Comparison of ENCODE assay signal across 8 mouse cellular contexts in the genomic region with DNA sequence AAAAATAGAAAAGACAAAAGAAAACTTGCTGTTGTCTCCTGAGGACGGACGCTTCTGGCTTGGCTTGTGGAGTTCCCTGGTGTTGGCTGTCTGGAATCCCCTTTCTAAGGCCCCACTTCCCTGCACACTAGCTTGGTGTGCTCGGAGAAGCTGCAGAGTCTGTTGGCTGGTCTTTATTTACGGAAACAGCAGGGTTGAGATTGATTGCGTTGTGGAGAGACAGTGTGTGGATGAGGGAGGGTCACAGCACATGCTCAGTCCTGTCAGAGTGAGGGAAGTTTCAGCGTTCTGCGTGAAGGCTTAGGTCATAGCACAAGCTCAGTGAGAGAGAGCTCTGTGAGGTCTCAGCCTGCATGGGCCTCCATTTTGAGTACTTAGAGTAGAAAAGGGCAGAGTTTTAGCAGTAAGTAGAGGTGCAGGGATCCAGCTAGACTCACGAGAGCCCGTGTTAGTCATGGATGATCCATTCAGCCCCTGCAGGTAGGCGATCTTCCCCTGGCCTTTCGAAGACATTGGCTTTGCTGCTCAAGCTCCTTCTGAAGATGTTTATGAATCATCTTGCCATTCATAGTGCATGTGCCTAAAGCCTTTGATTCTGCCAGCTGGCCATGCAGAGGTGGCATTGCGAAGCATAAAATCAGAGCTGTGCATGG.
DNase-seq lines count a peak whose midpoint lies in the region; ATAC-seq and TF ChIP-seq lines count a peak whose summit lies in the region.

No protein-coding gene starts in this region.

- no peaks in the 10 kb centered on the region for H3K27me3 ChIP-seq in hindbrain, embryonic 16.5 days (replicated peaks; ENCODE audit: control insufficient read depth, insufficient read depth, low read length)
- H3K27me3 ChIP-seq in lung, postnatal 0 days (replicated peaks; ENCODE audit: insufficient read depth, low read length) = no peaks in the 10 kb centered on the region
- no peaks in the 10 kb centered on the region for H3K27me3 ChIP-seq in thymus, adult 2 months (ENCODE audit: control insufficient read depth, insufficient read depth, low read length)

- peaks cover 27% of the 10 kb centered on the region for H3K4me1 ChIP-seq in hindbrain, embryonic 16.5 days (ENCODE audit: control insufficient read depth, insufficient read depth, low read depth, low read length)
- peaks cover 16% of the 10 kb centered on the region; the same call in 1 of the 2 replicates for H3K4me1 ChIP-seq in lung, postnatal 0 days (ENCODE audit: insufficient read depth, low read depth, low read length)
- peaks cover 11% of the 10 kb centered on the region for H3K4me1 ChIP-seq in thymus, adult 2 months (replicated peaks; ENCODE audit: control insufficient read depth, insufficient read depth, low read length)

- peak overlapping the region; percentile 59 for H3K9ac ChIP-seq in hindbrain, embryonic 16.5 days (ENCODE audit: low read depth, low read length)
- no peak overlapping the region; the same call in 1 of the 2 replicates for H3K9ac ChIP-seq in lung, postnatal 0 days (replicated peaks; ENCODE audit: low read depth)

- TF ChIP-seq EP300 in lung, postnatal 0 days (IDR thresholded peaks at IDR 0.05) = no peak

- TF ChIP-seq CTCF in gastrocnemius, adult 2 months (IDR thresholded peaks at IDR 0.05) = no peak
- TF ChIP-seq CTCF in lung, postnatal 0 days (IDR thresholded peaks at IDR 0.05) = no peak
- TF ChIP-seq CTCF in thymus, adult 2 months (IDR thresholded peaks at IDR 0.05; ENCODE audit: borderline replicate concordance, control insufficient read depth, extremely low read depth, insufficient read depth, low read length, poor library complexity) = no peak

- peak; percentile 39 for DNase-seq in R1 (ENCODE audit: low read depth, low spot score)
- peak; percentile 67 to 77 for DNase-seq in cerebellum, postnatal 36 days
- peak; percentile 83 for DNase-seq in gastrocnemius, adult 2 months
- DNase-seq in layer of hippocampus, postnatal 25 days (ENCODE audit: extremely low spot score in 1 of 2, low spot score in 1 of 2) = peak; percentile 30 to 47
- DNase-seq in lung, postnatal 0 days (ENCODE audit: low spot score) = peak; percentile 97
- DNase-seq in ovary, postnatal 10 days (ENCODE audit: low spot score) = peak; percentile 27
- DNase-seq in thymus, adult 2 months = peak; percentile 6

- peak; percentile 97 for ATAC-seq in hindbrain, embryonic 16.5 days
- ATAC-seq in lung, postnatal 0 days = peak; percentile 98

- TF ChIP-seq POLR2A in thymus, adult 2 months (IDR thresholded peaks at IDR 0.05; ENCODE audit: control insufficient read depth, extremely low read depth, insufficient read depth, low read length, poor library complexity) = no peak

- intact Hi-C loops in gastrocnemius, adult 2 months (cut with DNase I) = loop anchor here (5.0 to 10.0 kb wide), 2 partner anchors 109 to 417 kb away; no protein-coding TSS in a partner anchor

- H3K4me2 ChIP-seq in hindbrain, embryonic 16.5 days (ENCODE audit: low read length) = peak overlapping the region; percentile 75
- H3K4me2 ChIP-seq in lung, postnatal 0 days (replicated peaks; ENCODE audit: low read depth, low read length) = peak overlapping the region; percentile 56

- H3K27ac ChIP-seq in gastrocnemius, adult 2 months = peak overlapping the region; percentile 94
- H3K27ac ChIP-seq in hindbrain, embryonic 16.5 days (ENCODE audit: low read depth, low read length) = peak overlapping the region; percentile 78
- H3K27ac ChIP-seq in lung, postnatal 0 days (ENCODE audit: low read length) = peak overlapping the region; percentile 63
- H3K27ac ChIP-seq in thymus, adult 2 months (ENCODE audit: control insufficient read depth, insufficient read depth, low read length) = peak overlapping the region; percentile 45; the same call in 1 of the 2 replicates

- no peaks in the 10 kb centered on the region for H3K9me3 ChIP-seq in hindbrain, embryonic 16.5 days (ENCODE audit: control insufficient read depth, low read length)
- no peaks in the 10 kb centered on the region for H3K9me3 ChIP-seq in lung, postnatal 0 days (ENCODE audit: low read length)

- WGBS in hindbrain, embryonic 16.5 days = 9% methylated on average over 12 of the region's 12 CpGs
- 9% methylated on average over 12 of the region's 12 CpGs for WGBS in lung, postnatal 0 days
- 46% methylated on average over 12 of the region's 12 CpGs for WGBS in thymus, adult 2 months

- H3K4me3 ChIP-seq in gastrocnemius, adult 2 months = peak overlapping the region; percentile 77
- peak overlapping the region; percentile 44 for H3K4me3 ChIP-seq in hindbrain, embryonic 16.5 days (ENCODE audit: low read length)
- H3K4me3 ChIP-seq in lung, postnatal 0 days (ENCODE audit: low read depth, low read length) = peak overlapping the region; percentile 15; the same call in 1 of the 2 replicates
- peak overlapping the region; percentile 10; the same call in 1 of the 2 replicates for H3K4me3 ChIP-seq in thymus, adult 2 months (ENCODE audit: control insufficient read depth, insufficient read depth, low read length)

- H3K36me3 ChIP-seq in hindbrain, embryonic 16.5 days (ENCODE audit: control insufficient read depth, insufficient read depth, low read length) = no peaks in the 10 kb centered on the region
- H3K36me3 ChIP-seq in lung, postnatal 0 days (ENCODE audit: insufficient read depth, low read length) = no peaks in the 10 kb centered on the region
- no peaks in the 10 kb centered on the region for H3K36me3 ChIP-seq in thymus, adult 2 months (ENCODE audit: control insufficient read depth, insufficient read depth, low read length)

Comparison
In these comparisons a context has a peak if more than half of its experiments do, and no peak if none do; other contexts are left out.
1. Peak in every context shown above with its lines: DNase-seq, ATAC-seq, H3K4me3 ChIP-seq and H3K27ac ChIP-seq.
2. DNase-seq: peak in every context shown above with its lines; median percentile 97 in lung, postnatal 0 days; 83 in gastrocnemius, adult 2 months; 72 in cerebellum, postnatal 36 days; 39 in R1; 38 in layer of hippocampus, postnatal 25 days; 27 in ovary, postnatal 10 days; 6 in thymus, adult 2 months.
3. H3K4me3 ChIP-seq: peak in every context shown above with its lines; median percentile 77 in gastrocnemius, adult 2 months; 44 in hindbrain, embryonic 16.5 days; 15 in lung, postnatal 0 days; 10 in thymus, adult 2 months.